Mouse (Mus musculus) small intestine, adult 2 months (tissue): ENCODE measurements around the gene Ror1.

Source experiments
- CTCF ChIP-seq: fragments of 200-500 bp; IDR thresholded peaks from 2 replicates; pipeline ENCODE4 v1.5.1; 2012; ENCODE audit warnings: low read depth, mild to moderate bottlenecking, control low read depth, inconsistent platforms, low read length, moderate library complexity, mixed read lengths; ENCODE audit not compliant: insufficient replicate concordance, insufficient read length; ENCODE audit errors: extremely low read depth
- POLR2A ChIP-seq: fragments of 200-500 bp; IDR thresholded peaks from 2 replicates; pipeline ENCODE4 v1.6.1; 2012; ENCODE audit warnings: low read depth, mild to moderate bottlenecking, control low read depth, inconsistent platforms, low read length, moderate library complexity

GRCm38 (mm10) chr4:100377231-100377630 lies 281.6 kb downstream of the Ror1 start:
- TF ChIP-seq CTCF = no peak
- TF ChIP-seq POLR2A = no peak
